Mouse (Mus musculus) T-helper 1 cell (primary cell): Measurements from ENCODE around the gene Sept9.
"Not testable (repeated sequence)": the region's sequence is repeated elsewhere in the genome, so short reads cannot be mapped to it uniquely, and the experiment has no call there.

Experiments used
- in situ Hi-C: fragments of 300-600 bp; cut with MboI, MseI; formaldehyde crosslinking; loops from one replicate; pipeline ENCODE4 v1.15.1; 2025; ENCODE audit warnings: high pct_unique_total_duplicates

Sept9 gene

GRCm38 (mm10) chr11:117341218-117341617, 141.8 kb downstream of the Sept9 start:
- in situ Hi-C loops: no loop called here

GRCm38 (mm10) chr11:117342076-117342475, 142.6 kb downstream of the Sept9 start:
- in situ Hi-C loops: no loop called here

GRCm38 (mm10) chr11:117342490-117342889, 143.0 kb downstream of the Sept9 start:
- in situ Hi-C loops: not testable (repeated sequence)

- in situ Hi-C loops: no loop called here
These were observed 144.3 kb downstream of the Sept9 start for GRCm38 (mm10) chr11:117343800-117344199.

- in situ Hi-C loops: no loop called here
These were observed 145.0 kb downstream of the Sept9 start for GRCm38 (mm10) chr11:117344339-117345021.

GRCm38 (mm10) chr11:117345022-117345765, 145.7 kb downstream of the Sept9 start:
- in situ Hi-C loops: no loop called here

- in situ Hi-C loops: no loop called here
These were observed 147.8 kb downstream of the Sept9 start for GRCm38 (mm10) chr11:117347256-117347655.

GRCm38 (mm10) chr11:117348429-117349103, 149.1 kb downstream of the Sept9 start:
- in situ Hi-C loops: no loop called here

- in situ Hi-C loops: no loop called here
These were observed 150.2 kb downstream of the Sept9 start for GRCm38 (mm10) chr11:117349429-117350363.

- in situ Hi-C loops: no loop called here
These were observed 151.2 kb downstream of the Sept9 start for GRCm38 (mm10) chr11:117350462-117351222.

GRCm38 (mm10) chr11:117353126-117353525, 153.7 kb downstream of the Sept9 start:
- in situ Hi-C loops: no loop called here

GRCm38 (mm10) chr11:117354107-117354506, 154.6 kb downstream of the Sept9 start:
- in situ Hi-C loops: no loop called here

GRCm38 (mm10) chr11:117356937-117357336, 157.5 kb downstream of the Sept9 start:
- in situ Hi-C loops: loop anchor here (5.0 kb wide), 2 partner anchors 50 to 120 kb away; no protein-coding TSS in a partner anchor

- in situ Hi-C loops: loop anchor here (5.0 kb wide), 2 partner anchors 51 to 121 kb away; no protein-coding TSS in a partner anchor
These were observed 158.6 kb downstream of the Sept9 start for GRCm38 (mm10) chr11:117357916-117358639.

GRCm38 (mm10) chr11:117359161-117359560, 159.7 kb downstream of the Sept9 start:
- in situ Hi-C loops: loop anchor here (5.0 kb wide), 2 partner anchors 52 to 122 kb away; no protein-coding TSS in a partner anchor

GRCm38 (mm10) chr11:117359870-117360269, 160.4 kb downstream of the Sept9 start:
- in situ Hi-C loops: loop anchor here (5.0 to 10.0 kb wide), 3 partner anchors 53 to 275 kb away; no protein-coding TSS in a partner anchor

GRCm38 (mm10) chr11:117360561-117360960, 161.1 kb downstream of the Sept9 start:
- in situ Hi-C loops: loop anchor here (10.0 kb wide), 1 partner anchor 276 kb away; no protein-coding TSS in a partner anchor

- in situ Hi-C loops: loop anchor here (10.0 kb wide), 1 partner anchor 278 kb away; no protein-coding TSS in a partner anchor
These were observed 162.8 kb downstream of the Sept9 start for GRCm38 (mm10) chr11:117362307-117362706.

- in situ Hi-C loops: loop anchor here (10.0 kb wide), 1 partner anchor 279 kb away; no protein-coding TSS in a partner anchor
These were observed 164.5 kb downstream of the Sept9 start for GRCm38 (mm10) chr11:117363918-117364317.
